Mouse (Mus musculus) CD4-positive, CD25-positive, alpha-beta regulatory T cell (primary cell): ENCODE results near the gene Olfr1131. TPM values are rescaled to one million over a fixed set of nuclear protein-coding genes. Genes with fewer than 3 reads are reported as not detected.

Experiments used
- polyA plus RNA-seq: library from polyadenylated mRNA; unstranded; fragments of 100-300 nt; shearing (Covaris generic); gene quantifications from one replicate; pipeline ENCODE4 v1.2.1, GENCODE M21; 2017

The Olfr1131 gene
- 0.13 TPM for polyA plus RNA-seq

DNA sequence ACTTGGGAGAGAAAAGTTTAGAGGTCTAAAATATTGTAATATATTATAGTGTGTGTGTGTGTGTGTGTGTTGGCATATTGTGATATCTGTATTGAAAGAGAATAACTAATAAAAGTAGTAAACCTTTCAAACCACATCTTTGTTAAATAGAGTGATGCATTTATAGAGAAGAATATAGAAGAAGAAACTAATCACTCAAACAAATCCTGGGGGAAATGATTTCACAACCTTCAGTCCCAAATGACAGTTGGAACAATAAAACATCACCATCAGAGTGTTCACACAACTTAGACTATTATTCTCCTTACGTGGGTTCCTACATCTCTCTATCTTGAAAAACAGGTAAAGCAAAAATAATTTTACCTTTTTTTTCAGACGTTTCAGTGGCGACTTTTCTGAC lies at the start of gene Olfr1131:
TSS of gene Olfr1131 (plus strand) at position 301 of the 400 bp plus-strand sequence.

DNA sequence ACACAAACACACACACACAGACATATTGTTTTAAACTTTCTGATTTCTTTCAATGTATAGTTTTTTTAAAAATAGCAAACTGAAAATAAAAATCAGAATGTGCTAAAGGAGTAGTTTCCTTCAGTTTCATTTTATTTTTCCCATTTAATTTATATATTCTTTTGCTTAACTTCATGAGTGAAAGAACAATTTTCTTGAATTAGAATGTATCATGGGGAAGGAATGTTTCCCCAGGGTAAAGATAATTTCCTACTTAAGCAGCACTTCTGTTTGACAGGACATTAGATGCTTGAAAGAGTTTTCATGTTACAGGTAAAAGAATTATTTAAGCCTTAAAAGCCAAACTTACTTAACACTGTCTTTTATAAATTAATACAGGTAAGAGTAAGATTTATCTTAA lies 21.0 kb upstream of the Olfr1131 start, which contains the start of gene Olfr1130:
TSS of gene Olfr1130 (plus strand) at position 301 of the 400 bp plus-strand sequence.

DNA sequence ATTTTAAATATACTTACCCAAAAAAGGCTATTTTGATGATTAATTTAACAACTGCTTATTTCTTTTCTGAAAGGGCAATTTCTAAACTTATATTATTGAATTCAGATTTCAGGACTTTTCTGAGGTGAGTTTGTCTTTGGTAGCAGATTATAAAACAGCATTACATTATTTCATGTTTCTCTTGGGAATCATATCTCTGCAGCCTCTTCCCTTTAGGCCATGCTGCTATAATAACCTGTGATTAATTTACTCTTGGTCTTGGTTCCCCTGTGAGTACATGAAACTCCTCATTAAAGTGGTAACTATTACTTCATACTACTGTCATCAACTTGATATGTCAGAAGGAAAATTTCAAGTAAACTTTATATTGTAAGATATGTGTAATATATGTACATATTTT lies 10.5 kb downstream of the Olfr1131 start, which contains the start of gene Olfr1132:
TSS of gene Olfr1132 (minus strand) at position 101 of the 400 bp plus-strand sequence.

DNA sequence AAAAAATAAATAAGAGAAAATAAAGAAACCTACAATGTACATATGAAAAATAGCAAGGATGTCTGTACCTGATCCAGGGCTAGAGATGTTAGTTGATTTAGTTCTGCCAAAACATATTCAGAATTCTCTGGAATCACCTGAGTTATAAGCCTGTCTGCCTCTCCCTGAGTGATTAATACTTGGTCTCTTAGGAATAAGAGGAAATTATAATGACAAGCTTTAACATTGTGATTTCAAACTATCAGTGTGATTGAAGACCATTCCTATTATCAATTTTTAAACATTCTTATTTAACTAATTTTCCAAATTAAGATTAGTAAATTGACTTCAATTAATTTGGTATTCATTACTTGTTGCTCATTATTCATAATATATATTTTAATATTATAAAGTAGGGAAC lies 20.4 kb downstream of the Olfr1131 start, which contains the start of gene Olfr1133:
TSS of gene Olfr1133 (minus strand) at position 101 of the 400 bp plus-strand sequence.

DNA sequence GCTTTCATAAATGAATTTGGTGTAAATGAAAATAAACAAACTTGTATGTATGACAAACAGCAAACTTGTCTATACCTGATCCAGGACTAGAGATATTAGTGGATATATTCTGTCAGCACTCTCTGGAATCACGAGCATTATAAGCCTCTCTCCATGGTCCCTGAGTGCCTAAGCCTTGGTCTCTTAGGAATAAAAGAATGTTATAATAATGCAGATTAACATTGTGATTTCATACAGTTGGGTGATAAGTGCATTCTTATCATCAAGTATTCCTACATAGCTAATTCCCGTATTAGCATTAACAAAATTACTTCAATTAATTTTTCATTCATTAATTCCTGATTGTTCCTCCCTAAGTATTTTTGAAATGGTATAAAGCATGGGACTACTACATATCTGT lies 31.5 kb downstream of the Olfr1131 start, which contains the start of gene Olfr1134:
TSS of gene Olfr1134 (minus strand) at position 101 of the 400 bp plus-strand sequence.

DNA sequence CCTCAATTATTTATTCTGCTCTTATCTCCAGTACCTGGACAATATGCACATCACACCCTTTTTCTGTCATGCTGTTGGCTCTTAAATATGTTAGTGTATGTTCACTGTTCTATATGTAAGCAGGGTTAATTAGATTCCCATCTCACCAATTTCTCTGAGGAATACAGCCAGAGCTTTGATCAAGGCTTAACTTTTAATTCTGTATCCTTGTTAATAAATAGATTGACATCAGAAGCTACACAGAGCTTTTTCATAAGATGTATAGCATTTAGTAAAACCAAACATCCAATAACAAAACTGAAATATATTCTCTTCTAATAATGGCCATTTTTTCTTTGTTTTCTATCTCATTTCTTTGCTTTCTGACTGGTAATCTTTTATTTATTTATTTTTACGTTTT lies 46.7 kb downstream of the Olfr1131 start, which contains the start of gene Olfr1135:
TSS of gene Olfr1135 (minus strand) at position 101 of the 400 bp plus-strand sequence.

Other genes with a start within 250 kb of the Olfr1131 start
- 0.16 TPM for gene Olfr1122, start 241.3 kb upstream of the Olfr1131 start, polyA plus RNA-seq
- not detected for gene Olfr1123, start 210.5 kb upstream of the Olfr1131 start, polyA plus RNA-seq
- gene Olfr1124, start 196.8 kb upstream of the Olfr1131 start, polyA plus RNA-seq = 0.19 TPM
- not detected for gene Olfr1126, start 173.1 kb upstream of the Olfr1131 start, polyA plus RNA-seq
- not detected for gene Pramel7, start 130.0 kb upstream of the Olfr1131 start, polyA plus RNA-seq
- not detected for gene Pramel6, start 120.5 kb upstream of the Olfr1131 start, polyA plus RNA-seq
- gene Olfr153, start 95.3 kb upstream of the Olfr1131 start, polyA plus RNA-seq = not detected
- gene Olfr1128, start 81.6 kb upstream of the Olfr1131 start, polyA plus RNA-seq = not detected
- gene Olfr1129, start 53.2 kb upstream of the Olfr1131 start, polyA plus RNA-seq = 0.07 TPM
- not detected for gene Olfr1130, start 20.9 kb upstream of the Olfr1131 start, polyA plus RNA-seq
- not detected for gene Olfr1132, start 10.4 kb downstream of the Olfr1131 start, polyA plus RNA-seq
- gene Olfr1133, start 20.3 kb downstream of the Olfr1131 start, polyA plus RNA-seq = not detected
- not detected for gene Olfr1134, start 31.4 kb downstream of the Olfr1131 start, polyA plus RNA-seq
- not detected for gene Olfr1135, start 46.6 kb downstream of the Olfr1131 start, polyA plus RNA-seq
- not detected for gene Olfr1136, start 66.8 kb downstream of the Olfr1131 start, polyA plus RNA-seq
- not detected for gene Olfr1137, start 86.1 kb downstream of the Olfr1131 start, polyA plus RNA-seq
- gene Olfr1138, start 112.9 kb downstream of the Olfr1131 start, polyA plus RNA-seq = not detected
- not detected for gene Olfr1140, start 116.6 kb downstream of the Olfr1131 start, polyA plus RNA-seq
- gene Olfr1141, start 126.9 kb downstream of the Olfr1131 start, polyA plus RNA-seq = not detected
- gene Olfr152, start 152.4 kb downstream of the Olfr1131 start, polyA plus RNA-seq = not detected
- gene Olfr1143, start 173.5 kb downstream of the Olfr1131 start, polyA plus RNA-seq = not detected
- not detected for gene Olfr1145, start 182.7 kb downstream of the Olfr1131 start, polyA plus RNA-seq
- not detected for gene Olfr1148, start 203.4 kb downstream of the Olfr1131 start, polyA plus RNA-seq
- not detected for gene Olfr1150-ps1, start 216.9 kb downstream of the Olfr1131 start, polyA plus RNA-seq
- gene Olfr1151, start 228.8 kb downstream of the Olfr1131 start, polyA plus RNA-seq = 0.11 TPM
- 0.05 TPM for gene Olfr1152, start 239.4 kb downstream of the Olfr1131 start, polyA plus RNA-seq